Mouse (Mus musculus): ENCODE data around the gene Cass4.

Gene Cass4

GRCm38 (mm10) chr2:172393391-172394051 is at the start of gene Cass4:
Cass4 (plus strand) TSS chr2:172393794.
- no peak for DNase-seq (ENCODE audit: low spot score)

DNA sequence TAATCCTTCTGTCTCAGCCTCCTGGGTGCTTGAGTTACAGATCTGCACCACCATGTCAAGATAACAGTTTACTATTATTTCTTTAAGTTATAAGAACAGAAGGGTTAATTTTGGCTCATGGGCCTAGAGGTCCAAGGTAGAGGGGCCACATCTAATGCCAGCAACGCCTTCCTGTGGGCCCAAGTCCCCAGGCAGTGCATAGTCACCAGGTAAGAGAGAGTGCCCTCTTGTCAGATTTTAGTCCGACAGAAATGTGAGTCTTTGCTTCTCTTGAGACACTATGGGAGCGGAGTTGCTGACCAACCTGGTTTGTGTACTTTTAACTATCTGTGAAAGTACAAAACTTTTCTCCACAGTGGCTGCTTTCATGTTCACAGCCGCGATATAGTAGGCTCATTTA is 48.9 kb upstream of the Cass4 start:
- DNase-seq (ENCODE audit: low spot score) = no peak

DNA sequence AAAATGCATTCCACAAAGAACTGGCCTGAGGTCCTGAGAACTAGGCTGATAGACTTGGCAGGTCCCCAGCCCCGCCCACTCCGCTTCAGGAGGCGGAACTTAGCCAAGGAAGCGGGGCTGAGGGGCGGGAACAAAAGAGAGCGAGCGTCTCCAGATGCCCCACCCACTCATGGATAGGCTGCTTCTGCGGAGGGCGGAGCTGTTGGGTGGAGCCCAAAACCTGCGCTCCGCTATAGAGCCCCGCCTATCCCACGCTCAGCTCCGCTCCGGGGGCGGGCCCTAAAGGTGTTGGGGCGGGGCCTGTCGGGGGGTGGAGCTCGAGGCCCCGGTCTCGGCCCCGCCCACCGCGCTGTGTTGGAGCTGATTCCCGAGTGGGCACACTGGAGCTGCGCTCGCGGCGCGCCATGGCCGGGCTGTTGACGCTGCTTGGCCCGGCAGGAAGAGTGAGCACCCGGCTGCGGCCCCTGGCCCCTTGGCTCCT is 48.3 kb upstream of the Cass4 start, which contains the start of gene Fam210b:
Gene Fam210b, plus strand, starts transcription at position 308 of the 481 bp plus-strand sequence.
- DNase-seq (ENCODE audit: low spot score) = peak; percentile 93

DNA sequence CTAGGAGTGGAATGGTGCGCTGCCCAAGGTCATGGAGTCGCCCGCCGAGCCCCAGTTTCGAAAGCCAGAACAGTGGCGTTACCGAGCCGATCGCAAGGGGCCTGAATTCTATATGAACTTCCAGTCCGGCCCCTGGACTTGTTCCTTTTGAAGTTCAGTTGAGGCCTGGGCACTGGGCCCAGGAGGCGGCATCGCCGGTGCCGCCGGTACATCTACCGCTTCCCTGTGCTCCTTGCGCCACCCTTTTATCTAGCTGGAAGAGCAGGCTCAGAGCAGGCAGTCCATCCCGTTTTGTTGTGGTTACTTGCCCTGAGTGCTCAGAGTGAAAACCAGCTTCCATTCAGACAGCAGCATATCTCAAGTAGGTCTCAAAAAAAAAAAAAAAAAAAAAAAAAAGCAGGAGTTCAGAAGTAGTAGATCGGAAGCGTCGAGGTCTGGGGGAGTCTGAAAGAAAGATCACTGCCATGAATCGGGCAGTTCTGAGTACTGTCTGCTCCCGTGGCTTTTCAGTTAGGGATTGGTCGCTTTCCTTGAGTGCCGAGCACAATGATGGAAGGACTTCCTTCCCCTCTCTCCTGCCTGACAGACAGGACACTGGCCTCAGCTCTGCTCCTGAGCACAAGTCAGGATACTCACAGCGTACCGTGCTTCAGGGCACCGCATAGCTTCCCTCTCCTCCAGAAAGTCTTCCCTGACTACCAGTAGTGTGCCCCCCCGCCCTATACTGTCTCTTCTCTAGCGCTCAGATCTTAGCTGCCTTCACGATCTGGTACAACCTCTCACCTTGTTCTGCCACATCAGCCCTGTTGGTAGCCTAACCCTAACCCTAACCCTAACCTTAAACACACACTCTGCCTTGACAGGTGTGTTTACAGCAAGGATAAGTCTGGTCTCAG is 47.3 kb upstream of the Cass4 start:
- DNase-seq (ENCODE audit: low spot score) = no peak

GRCm38 (mm10) chr2:172346933-172347611 is 46.5 kb upstream of the Cass4 start:
- no peak for DNase-seq (ENCODE audit: low spot score)

DNA sequence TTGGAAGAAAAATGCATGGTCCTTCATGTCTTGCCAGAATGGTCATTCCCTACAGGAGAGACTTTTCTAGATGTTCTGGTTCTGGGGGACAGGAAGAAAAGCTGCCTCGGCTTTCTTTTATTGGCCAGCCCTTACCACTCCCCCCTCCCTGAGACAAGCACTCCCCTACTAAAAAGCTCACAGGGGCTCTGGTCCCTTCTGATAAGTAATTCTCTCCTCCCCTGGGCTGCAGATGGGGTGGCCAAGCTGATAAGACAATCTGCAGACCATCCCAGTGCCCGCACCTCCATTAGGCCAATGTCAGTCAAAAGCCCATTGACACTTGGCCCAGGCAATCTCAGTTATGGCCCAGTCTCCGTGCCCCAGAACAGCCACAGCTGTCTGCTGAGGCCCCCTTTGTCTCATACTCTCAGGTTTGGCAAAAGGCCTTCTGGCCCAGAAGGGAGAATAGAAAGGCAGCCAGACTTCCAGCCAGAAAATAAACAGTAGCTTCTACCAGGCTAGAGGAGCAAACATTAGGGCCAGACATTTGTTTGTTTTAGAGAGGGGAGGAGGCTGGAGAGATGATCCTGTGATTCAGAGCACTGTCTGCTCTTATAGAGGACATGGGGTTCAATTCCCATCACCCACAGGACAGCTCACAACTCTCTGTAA is 45.2 kb upstream of the Cass4 start:
- no peak for DNase-seq (ENCODE audit: low spot score)

GRCm38 (mm10) chr2:172349776-172350175 is 43.8 kb upstream of the Cass4 start:
- DNase-seq (ENCODE audit: low spot score) = no peak

DNA sequence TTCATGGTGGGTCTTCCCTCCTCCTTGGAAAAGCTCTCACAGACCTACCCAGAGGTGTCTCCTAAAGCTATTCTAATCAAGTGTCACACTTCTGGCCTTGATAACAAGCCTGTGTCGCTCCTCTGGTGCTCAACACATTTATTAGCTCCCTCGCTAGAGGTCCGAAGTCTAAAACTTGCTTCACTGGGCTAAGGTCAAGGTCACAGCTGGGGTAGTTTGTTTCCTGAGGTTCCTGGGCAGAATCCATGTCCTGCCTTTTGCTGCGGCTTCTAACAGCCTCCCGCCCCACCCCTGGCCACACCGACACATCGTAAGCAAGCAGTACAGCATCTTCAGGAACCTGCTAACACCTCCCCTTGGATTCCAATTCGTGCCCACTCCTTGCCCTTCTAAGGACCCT is 42.8 kb upstream of the Cass4 start:
- no peak for DNase-seq (ENCODE audit: low spot score)

DNA sequence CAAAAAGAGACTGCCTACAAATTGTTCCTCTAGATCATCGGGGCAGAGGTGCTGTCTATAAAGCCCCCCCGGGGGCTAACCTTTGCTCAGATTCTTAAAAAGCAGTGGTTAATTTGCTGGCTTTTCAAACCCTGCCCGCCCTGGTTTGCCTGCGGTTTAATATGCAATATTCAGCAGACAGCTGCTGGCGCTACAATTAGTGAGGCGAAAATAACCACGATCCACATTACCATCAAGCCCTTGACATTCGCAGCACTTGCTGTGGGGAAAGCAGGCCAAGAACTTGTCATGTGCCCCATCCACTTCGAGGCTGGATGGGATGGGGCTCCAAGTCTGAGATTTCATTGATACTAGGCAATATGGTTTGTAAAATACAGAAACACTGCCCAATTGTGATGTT is 40.4 kb upstream of the Cass4 start:
- DNase-seq (ENCODE audit: low spot score) = no peak

DNA sequence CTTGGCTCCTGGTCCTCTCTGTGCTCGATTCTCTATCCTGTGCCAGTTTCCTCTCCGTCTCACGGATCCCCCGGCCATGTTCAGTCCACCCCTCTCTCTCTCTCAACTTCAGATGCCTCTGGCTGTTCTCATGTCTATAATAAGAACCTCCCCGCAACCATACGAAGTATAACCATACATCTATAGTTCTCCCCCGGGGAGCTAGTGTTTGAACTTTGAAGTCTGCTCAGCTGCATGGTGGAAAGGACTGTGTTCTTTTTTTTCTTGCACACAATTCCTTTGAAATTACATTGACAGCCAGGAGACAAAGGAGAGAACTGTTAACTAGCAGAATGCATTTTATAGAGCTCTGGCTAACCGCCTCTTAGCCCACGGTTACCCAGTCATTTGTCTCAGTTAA is 38.8 kb upstream of the Cass4 start:
- no peak for DNase-seq (ENCODE audit: low spot score)

- DNase-seq (ENCODE audit: low spot score) = no peak
Measured at GRCm38 (mm10) chr2:172355833-172356232, 37.8 kb upstream of the Cass4 start.

DNA sequence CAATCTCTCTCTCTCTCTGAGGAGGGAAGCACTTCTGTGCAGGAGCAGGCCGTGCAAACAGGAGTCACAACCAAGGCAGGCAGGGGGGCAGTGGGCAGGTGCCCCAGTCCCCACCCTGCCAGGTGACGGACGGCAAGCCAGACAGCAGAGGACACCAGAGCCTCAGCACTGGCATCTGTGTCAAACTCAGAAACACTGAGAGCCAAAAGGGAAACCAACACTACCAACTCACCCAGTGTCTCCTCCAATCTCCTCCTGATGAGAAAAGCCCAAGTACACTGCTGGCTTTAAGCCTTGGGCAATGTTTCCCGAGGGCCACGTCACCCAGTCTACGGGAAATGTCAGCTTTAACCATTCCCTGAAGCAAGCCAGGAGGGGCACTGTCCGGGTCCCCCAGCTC is 30.4 kb upstream of the Cass4 start:
- DNase-seq (ENCODE audit: low spot score) = no peak

DNA sequence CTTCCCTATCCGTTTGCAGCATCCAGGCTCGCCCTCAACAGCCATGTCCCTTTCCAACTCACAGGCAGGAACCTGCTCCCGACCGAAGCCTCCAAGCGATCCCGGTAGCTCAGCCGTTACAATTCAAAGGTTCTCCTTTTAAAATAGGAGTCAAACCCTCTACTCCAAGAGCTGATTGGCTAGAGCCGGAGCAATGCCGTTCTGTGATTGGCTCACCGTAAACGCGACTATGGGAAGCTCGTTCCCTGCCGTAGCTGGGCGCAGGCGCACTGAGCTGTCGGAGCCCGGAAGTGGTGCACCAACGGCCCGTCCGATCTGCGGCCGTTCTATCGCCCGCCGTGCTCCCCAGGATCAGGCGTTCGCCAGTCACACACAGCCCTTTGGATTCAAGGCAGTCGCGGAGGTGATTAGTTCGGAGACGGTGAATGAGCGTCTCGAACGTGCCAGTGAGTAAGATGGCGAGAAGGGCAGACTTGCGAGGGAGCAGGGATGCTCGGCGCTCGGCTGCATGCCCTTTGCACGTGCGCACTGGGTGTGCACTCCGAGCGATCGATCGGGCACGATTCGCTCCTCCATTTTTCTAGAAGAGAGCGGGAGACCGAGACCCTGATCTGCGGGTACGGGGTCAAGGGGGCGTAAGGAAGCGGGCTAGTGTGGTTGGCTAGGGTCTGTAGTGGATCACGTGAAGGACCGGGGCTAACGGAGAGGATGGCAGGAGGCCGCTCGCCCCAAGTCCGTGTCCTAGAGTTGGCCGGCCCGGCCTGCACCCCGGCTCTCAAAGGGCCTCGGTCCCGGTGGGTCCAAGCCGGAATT is 23.0 kb upstream of the Cass4 start, which contains the start of the genes Aurka and Cstf1:
Gene Aurka, minus strand, starts transcription at position 125 of the 813 bp plus-strand sequence.
Gene Cstf1, plus strand, starts transcription at position 271 of the 813 bp plus-strand sequence.
- DNase-seq (ENCODE audit: low spot score) = peak; percentile 92

- no peak for DNase-seq (ENCODE audit: low spot score)
Measured at GRCm38 (mm10) chr2:172371258-172371657, 22.3 kb upstream of the Cass4 start.

DNA sequence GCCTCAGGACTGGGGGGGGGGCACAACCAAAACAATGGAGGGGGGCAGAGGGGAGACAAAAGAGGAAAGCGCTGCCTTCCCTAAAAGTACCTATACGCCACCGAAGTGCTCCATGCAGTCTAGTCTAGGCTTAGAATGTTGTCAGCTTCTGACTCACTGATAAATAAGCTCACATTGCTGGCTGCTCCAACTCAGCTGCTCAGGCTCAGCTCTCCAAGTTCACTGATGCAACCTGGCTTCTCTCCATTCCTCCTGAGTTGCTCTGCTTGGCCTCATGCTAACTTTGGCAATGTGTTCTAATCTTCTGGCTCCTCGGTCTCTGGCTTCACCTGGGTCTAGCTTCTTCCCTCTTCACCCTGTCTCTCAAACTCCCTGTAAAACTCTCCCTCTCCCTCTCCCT is 17.0 kb upstream of the Cass4 start:
- DNase-seq (ENCODE audit: low spot score) = no peak

DNA sequence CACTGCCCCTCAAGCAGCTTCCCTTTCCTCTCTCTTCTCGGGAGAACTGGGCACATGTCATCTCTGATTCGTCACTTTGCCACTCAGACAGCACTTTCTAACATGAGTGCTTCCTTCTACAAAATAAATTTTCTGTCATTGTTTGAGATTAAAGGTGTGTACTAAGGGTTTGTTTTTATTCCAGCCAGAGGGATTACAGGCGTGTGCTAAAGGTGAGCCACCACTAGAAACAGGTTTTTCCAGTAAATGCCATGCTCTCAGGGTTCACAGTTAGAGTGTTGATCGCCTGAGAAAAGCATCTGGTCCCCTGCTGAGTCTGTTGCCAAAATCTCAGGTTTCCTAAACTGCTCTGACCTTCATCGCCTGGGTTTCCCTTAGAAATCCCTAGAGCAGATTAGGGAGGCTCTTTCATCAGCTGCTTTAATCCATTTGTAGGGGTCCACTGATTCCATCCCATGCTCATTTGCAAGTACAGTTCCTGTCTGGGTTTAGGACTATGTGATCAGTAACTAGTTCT is 16.5 kb upstream of the Cass4 start:
- no peak for DNase-seq (ENCODE audit: low spot score)

- peak; percentile 24 for DNase-seq (ENCODE audit: low spot score)
Measured at GRCm38 (mm10) chr2:172378332-172378731, 15.3 kb upstream of the Cass4 start.

- no peak for DNase-seq (ENCODE audit: low spot score)
Measured at GRCm38 (mm10) chr2:172380513-172380912, 13.1 kb upstream of the Cass4 start.

DNA sequence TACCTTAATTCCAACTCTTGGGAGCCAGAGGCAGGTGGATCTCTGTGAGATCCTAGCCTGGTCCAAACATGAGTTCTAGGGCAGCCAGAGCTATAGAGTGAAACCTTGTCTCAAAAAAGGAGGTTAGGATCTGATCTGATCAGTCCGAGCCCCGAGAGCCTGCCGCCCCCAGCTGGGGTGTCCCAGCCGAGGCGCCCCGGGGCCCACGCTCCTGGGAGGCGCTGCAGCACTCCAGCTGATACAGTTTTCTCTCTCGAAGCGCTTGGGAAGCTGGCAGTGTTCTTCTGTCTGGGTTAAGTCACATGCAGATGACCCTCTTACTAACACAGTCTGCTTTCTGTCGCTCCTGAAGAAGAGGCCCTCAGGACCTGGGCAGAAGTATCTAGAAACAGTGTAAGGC is 12.3 kb upstream of the Cass4 start:
- DNase-seq (ENCODE audit: low spot score) = no peak

GRCm38 (mm10) chr2:172381898-172382297 is 11.7 kb upstream of the Cass4 start:
- no peak for DNase-seq (ENCODE audit: low spot score)

DNA sequence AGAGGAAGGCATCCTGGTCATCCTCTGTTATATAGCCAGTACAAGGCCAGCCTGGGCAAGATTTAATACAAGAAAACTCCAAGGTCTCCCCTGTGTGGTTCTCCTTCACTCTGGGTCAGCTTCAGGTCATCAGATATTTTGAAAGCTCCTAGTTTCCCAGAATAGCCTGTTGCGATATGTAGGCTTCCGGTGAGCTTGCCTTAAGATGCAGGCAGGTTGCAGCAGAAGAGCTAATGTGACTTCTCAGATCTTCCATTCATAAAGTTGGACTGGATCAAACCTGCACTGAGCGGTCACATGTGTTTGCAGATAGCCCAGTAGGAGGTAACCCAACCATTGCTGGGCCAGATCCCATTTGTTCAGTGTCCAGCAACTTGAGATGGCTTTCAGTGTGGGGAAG is 8.9 kb upstream of the Cass4 start:
- DNase-seq (ENCODE audit: low spot score) = no peak
